In the genomic region with DNA sequence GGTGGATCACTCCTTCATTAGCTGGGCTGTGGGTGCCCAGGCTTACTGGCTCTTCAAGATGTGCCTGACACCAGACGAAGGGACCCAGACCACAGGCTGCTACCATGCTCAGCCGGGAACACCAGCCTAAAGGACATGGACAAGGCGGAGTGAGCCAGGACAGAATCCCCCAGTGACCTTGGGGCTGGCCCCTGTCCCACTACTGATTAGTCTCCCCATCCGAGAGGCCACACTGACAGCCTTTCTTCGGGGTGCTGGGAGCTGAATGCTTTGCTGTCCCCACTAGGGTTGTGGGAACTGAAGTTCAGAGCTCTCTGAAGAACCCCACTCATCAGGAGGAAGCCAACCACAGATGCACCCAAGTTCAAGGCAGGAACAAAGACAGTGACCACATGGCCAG, we compare ENCODE assay signal across 8 mouse cellular contexts. TPM values are rescaled to one million over a fixed set of nuclear protein-coding genes. Genes with fewer than 3 reads are reported as not detected.
DNase-seq lines count a peak whose midpoint lies in the region; ATAC-seq and TF ChIP-seq lines count a peak whose summit lies in the region.

No protein-coding gene starts in this region.

- peak; percentile 69 to 74 for DNase-seq in cerebellum, postnatal 10 days
- no peak for DNase-seq in cerebellum, adult 9-11 months
- no peak for DNase-seq in natural killer cell, adult 2 months (ENCODE audit: low spot score in 2 of 2)
- no peak for DNase-seq in lung, postnatal 36 days

- peaks cover 77% of the 10 kb centered on the region for H3K36me3 ChIP-seq in E14TG2a.4 (ENCODE audit: insufficient read depth, low read length)
- H3K36me3 ChIP-seq in heart, embryonic 12.5 days: peaks cover 60% of the 10 kb centered on the region
- peaks cover 74% of the 10 kb centered on the region for H3K36me3 ChIP-seq in liver, embryonic 12.5 days

- no peak overlapping the region for H3K27ac ChIP-seq in heart, embryonic 12.5 days (ENCODE audit: poor library complexity, severe bottlenecking)
- peak overlapping the region; percentile 47; the same call in 1 of the 2 replicates for H3K27ac ChIP-seq in liver, embryonic 12.5 days

- ATAC-seq in heart, embryonic 12.5 days (ENCODE audit: insufficient number of reproducible peaks, low FRiP score): no peak
- ATAC-seq in liver, embryonic 12.5 days: no peak
- ATAC-seq in CD4-positive, CD25-positive, alpha-beta regulatory T cell, adult 4 months: no peak

- peak overlapping the region; percentile 93; the same call in 1 of the 2 replicates for H3K4me3 ChIP-seq in E14TG2a.4 (replicated peaks; ENCODE audit: low read length)
- H3K4me3 ChIP-seq in heart, embryonic 12.5 days: peak overlapping the region; percentile 80
- H3K4me3 ChIP-seq in liver, embryonic 12.5 days: peak overlapping the region; percentile 78

- peak overlapping the region; percentile 93 for H3K4me2 ChIP-seq in heart, embryonic 12.5 days
- H3K4me2 ChIP-seq in liver, embryonic 12.5 days: peak overlapping the region; percentile 100

- peaks cover 3% of the 10 kb centered on the region; the same call in 1 of the 2 replicates for H3K27me3 ChIP-seq in E14TG2a.4 (ENCODE audit: insufficient read depth, low read length)
- peaks cover 6% of the 10 kb centered on the region; the same call in 1 of the 2 replicates for H3K27me3 ChIP-seq in heart, embryonic 12.5 days (replicated peaks)
- no peaks in the 10 kb centered on the region for H3K27me3 ChIP-seq in liver, embryonic 12.5 days (replicated peaks)

- no peaks in the 10 kb centered on the region for H3K9me3 ChIP-seq in E14TG2a.4 (ENCODE audit: low read length)
- H3K9me3 ChIP-seq in heart, embryonic 12.5 days (replicated peaks): no peaks in the 10 kb centered on the region
- no peaks in the 10 kb centered on the region for H3K9me3 ChIP-seq in liver, embryonic 12.5 days (replicated peaks)

- 90% methylated on average over 5 of the region's 5 CpGs for WGBS in heart, embryonic 12.5 days
- 76% methylated on average over 5 of the region's 5 CpGs for WGBS in liver, embryonic 12.5 days (ENCODE audit: insufficient replicate concordance)

- H3K9ac ChIP-seq in heart, embryonic 12.5 days: peak overlapping the region; percentile 93
- peak overlapping the region; percentile 96 for H3K9ac ChIP-seq in liver, embryonic 12.5 days

- no peak for TF ChIP-seq CTCF in E14TG2a.4 (conservative IDR thresholded peaks at IDR 0.05; ENCODE audit: low read length)

- peaks cover 86% of the 10 kb centered on the region for H3K4me1 ChIP-seq in E14TG2a.4 (replicated peaks; ENCODE audit: low read depth, low read length)
- peaks cover 41% of the 10 kb centered on the region for H3K4me1 ChIP-seq in heart, embryonic 12.5 days (replicated peaks)
- H3K4me1 ChIP-seq in liver, embryonic 12.5 days: peaks cover 71% of the 10 kb centered on the region

RNA-seq across cellular contexts. Expression of gene Pik3r2, which starts 1.3 kb away (rescaled TPM):
- 35.2 and 37.2 TPM in 2 replicates for polyA plus RNA-seq in heart, embryonic 12.5 days (2016; fragmentation: Nextera tagmentation; extraction: Ambion mirVana)
- 23.3 and 27.3 TPM in 2 replicates for polyA plus RNA-seq in liver, embryonic 12.5 days (2016; fragmentation: Nextera tagmentation; extraction: Ambion mirVana)
- 1 to 10 TPM; 4.3 to 4.5 TPM for polyA plus RNA-seq in CD4-positive, CD25-positive, alpha-beta regulatory T cell, adult 4 months (2017; shearing (Covaris generic))

RNA-seq across cellular contexts. Expression of gene Mpv17l2, which starts 14.5 kb away (rescaled TPM):
- 37.2 and 37.9 TPM in 2 replicates for polyA plus RNA-seq in heart, embryonic 12.5 days (2016; fragmentation: Nextera tagmentation; extraction: Ambion mirVana)
- polyA plus RNA-seq in liver, embryonic 12.5 days (2016; fragmentation: Nextera tagmentation; extraction: Ambion mirVana): 52.2 and 52.7 TPM in 2 replicates
- 10 to 100 TPM; 30.2 to 39.2 TPM for polyA plus RNA-seq in CD4-positive, CD25-positive, alpha-beta regulatory T cell, adult 4 months (2017; shearing (Covaris generic))

RNA-seq across cellular contexts. Expression of gene Rab3a, which starts 20.7 kb away (rescaled TPM):
- polyA plus RNA-seq in heart, embryonic 12.5 days (2016; fragmentation: Nextera tagmentation; extraction: Ambion mirVana): 19.1 and 19.2 TPM in 2 replicates
- polyA plus RNA-seq in liver, embryonic 12.5 days (2016; fragmentation: Nextera tagmentation; extraction: Ambion mirVana): 3.3 and 3.9 TPM in 2 replicates
- 1 to 10 TPM; 7.5 to 9.6 TPM for polyA plus RNA-seq in CD4-positive, CD25-positive, alpha-beta regulatory T cell, adult 4 months (2017; shearing (Covaris generic))

RNA-seq across cellular contexts. Expression of gene Mast3, which starts 29.6 kb away (rescaled TPM):
- 7.2 and 8.1 TPM in 2 replicates for polyA plus RNA-seq in heart, embryonic 12.5 days (2016; fragmentation: Nextera tagmentation; extraction: Ambion mirVana)
- 9.8 and 10.4 TPM in 2 replicates for polyA plus RNA-seq in liver, embryonic 12.5 days (2016; fragmentation: Nextera tagmentation; extraction: Ambion mirVana)
- 10 to 100 TPM; 15.1 to 17.5 TPM for polyA plus RNA-seq in CD4-positive, CD25-positive, alpha-beta regulatory T cell, adult 4 months (2017; shearing (Covaris generic))

RNA-seq across cellular contexts. Expression of gene Il12rb1, which starts 33.0 kb away (rescaled TPM):
- not detected in 2 replicates for polyA plus RNA-seq in heart, embryonic 12.5 days (2016; fragmentation: Nextera tagmentation; extraction: Ambion mirVana)
- 0.18 and 0.22 TPM in 2 replicates for polyA plus RNA-seq in liver, embryonic 12.5 days (2016; fragmentation: Nextera tagmentation; extraction: Ambion mirVana)
- 10 to 100 TPM; 13.7 to 24.7 TPM for polyA plus RNA-seq in CD4-positive, CD25-positive, alpha-beta regulatory T cell, adult 4 months (2017; shearing (Covaris generic))

Comparison
In these comparisons a context has a peak if more than half of its experiments do, and no peak if none do; other contexts are left out.
1. DNase-seq: peak in cerebellum, postnatal 10 days (2 of 2); none in cerebellum, adult 9-11 months (single experiment), natural killer cell, adult 2 months (0 of 2) and lung, postnatal 36 days (single experiment).
2. Peak in every context shown above with its lines, with median percentiles within 50 percentile points of each other: H3K4me3 ChIP-seq.